Mouse (Mus musculus): ENCODE data around the gene Ezr.

GRCm38 (mm10) chr17:6767771-6768170 lies 14.8 kb downstream of the Ezr start:
- no peak for TF ChIP-seq POLR2A (IDR thresholded peaks at IDR 0.05; ENCODE audit: insufficient read length, low read depth)
- no peak for TF ChIP-seq MAX (IDR thresholded peaks at IDR 0.05; ENCODE audit: low read depth)
- no peak for TF ChIP-seq USF1 (IDR thresholded peaks at IDR 0.05; ENCODE audit: low read depth)
- no peak for TF ChIP-seq POLR2AphosphoS2 (IDR thresholded peaks at IDR 0.05; ENCODE audit: insufficient read length, low read depth)
- TF ChIP-seq MYOD1 (IDR thresholded peaks at IDR 0.05; ENCODE audit: control insufficient read depth in 1 of 3, insufficient read length in 2 of 3, low read depth in 2 of 3), result no peak
- TF ChIP-seq E2F4 (IDR thresholded peaks at IDR 0.05; ENCODE audit: insufficient read depth), result no peak
- TF ChIP-seq TCF12 (IDR thresholded peaks at IDR 0.05; ENCODE audit: insufficient read depth, poor library complexity, severe bottlenecking), result no peak
- TF ChIP-seq CEBPB (IDR thresholded peaks at IDR 0.05; ENCODE audit: insufficient read depth, poor library complexity, severe bottlenecking), result no peak
